Mouse (Mus musculus) adrenal gland, postnatal 36 days (tissue): Measurements from ENCODE around the gene Mtch1. TPM values are rescaled to one million over a fixed set of nuclear protein-coding genes. Genes with fewer than 3 reads are reported as not detected.

Experiments
- DNase-seq, 2 experiments: peaks; one replicate each; pipeline ENCODE4 v3.0.0; 2021; ENCODE audit warnings: mixed read lengths in 1 of 2
- total RNA-seq, 2 experiments: library from RNA; stranded (reverse); gene quantifications; 2 replicates each; pipeline ENCODE4 v1.2.3; 2021

Gene Mtch1
- total RNA-seq, 2 experiments from 2014 or later: 249 to 251 TPM

DNA sequence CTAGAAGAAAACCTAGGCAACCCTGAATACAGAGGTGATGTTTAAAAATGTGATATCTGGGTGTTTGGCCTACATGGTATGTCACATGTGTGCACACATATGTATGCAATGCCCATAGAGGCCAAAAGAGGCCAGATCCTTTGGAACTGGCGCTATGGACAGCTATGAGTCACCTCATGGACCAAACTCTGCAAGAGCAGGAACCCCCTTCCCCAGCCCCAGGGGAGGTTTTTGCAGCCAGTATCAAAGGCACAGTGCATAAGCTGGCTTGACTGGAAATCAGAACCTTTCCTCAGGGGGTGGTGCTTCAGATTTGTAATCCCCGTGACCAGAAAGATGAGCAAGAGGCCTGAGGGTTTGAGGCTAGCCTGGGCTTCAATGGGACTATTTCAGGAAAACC, 35.7 kb downstream of the Mtch1 start:
- DNase-seq: no peak

- no peak for DNase-seq
These were observed 36.1 kb downstream of the Mtch1 start for GRCm38 (mm10) chr17:29311602-29312001.

DNA sequence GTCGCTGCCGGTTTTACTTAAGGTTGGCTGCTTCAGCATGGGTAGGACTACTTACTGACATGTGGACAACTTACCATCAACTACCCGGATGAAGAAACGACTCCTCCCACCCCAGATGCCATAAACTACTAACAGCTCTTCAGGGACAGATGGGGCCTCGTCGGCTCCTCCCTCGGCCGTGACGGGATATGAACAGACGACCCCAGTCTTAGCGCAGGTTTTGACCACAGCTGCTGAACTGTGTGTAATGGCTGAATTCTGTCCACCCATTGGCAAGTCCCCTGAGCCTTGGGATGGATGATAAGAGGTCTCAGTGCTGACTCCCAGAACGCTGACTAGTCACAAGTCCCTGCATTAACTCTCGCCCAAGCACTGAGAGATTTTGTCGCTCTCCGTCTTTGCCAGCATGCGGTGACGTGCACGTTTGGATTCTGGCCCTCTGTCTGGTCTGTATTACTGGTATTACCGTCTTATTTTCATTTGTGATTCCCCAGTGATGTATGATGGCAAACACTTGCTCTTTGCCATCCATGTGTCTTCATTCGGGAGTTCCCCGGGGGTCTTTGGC, 37.6 kb downstream of the Mtch1 start:
- DNase-seq: no peak

DNA sequence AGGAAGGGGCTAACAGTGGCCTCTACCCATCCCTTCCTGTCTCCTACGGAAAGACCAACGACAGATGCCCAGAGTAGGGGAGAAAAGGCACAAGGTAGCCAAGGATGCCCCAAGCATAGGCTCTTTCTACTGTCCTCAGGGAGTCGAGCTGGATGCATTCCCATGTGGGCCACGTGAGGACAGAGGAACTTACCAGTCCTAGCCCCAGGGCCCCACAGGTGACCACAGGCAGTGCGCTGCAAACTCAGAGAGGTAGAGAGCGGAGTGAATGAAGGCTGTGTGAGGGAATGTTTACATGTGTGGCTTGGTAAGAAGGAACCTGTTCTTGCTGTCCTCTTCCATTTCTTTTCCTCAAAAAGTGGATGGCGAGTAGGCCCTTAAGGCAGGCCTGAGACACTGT, 41.9 kb downstream of the Mtch1 start:
- no peak for DNase-seq

GRCm38 (mm10) chr17:29305058-29305806, 42.5 kb downstream of the Mtch1 start:
- DNase-seq: no peak

GRCm38 (mm10) chr17:29304376-29305057, 43.2 kb downstream of the Mtch1 start:
- DNase-seq: no peak

DNA sequence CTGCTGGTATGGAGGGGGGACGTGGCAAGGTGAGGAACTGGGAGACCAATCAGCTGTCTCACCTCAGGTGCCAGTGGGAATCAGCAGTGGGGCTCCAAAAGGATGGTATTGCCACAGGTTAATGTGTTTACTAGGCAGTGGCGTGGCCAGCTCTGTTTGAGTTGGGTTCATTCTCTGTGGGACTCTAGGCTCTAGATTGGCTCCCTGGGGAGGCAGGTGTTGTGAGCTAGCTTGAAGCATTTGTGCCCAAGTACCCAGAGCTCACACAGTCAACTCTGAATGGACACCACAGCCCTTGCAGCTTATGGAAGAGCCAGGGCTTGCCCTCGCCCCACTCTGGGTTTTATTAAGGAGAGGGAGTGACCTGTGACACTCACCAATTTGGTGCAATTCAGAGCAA, 43.9 kb downstream of the Mtch1 start:
- DNase-seq: no peak

DNA sequence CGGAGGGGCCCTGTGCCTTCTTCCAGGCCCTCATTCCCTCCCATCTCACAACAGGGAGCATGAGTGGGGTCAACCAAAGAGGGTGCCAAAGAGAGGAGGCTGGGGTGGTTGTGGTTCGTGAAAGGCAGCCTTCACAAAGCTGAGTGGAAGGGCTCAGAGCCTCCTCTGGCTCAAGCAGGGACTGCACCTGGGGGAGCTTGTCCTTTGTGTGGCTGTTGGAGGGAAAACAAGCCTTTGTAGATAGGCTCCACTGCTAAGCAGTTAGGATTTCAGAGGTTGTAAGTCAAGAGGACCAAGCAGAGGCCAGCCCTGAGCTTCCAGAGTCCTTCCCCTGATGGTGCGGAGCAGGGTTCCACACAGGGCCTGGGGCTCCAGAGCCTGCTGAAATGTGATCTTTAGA, 44.6 kb downstream of the Mtch1 start:
- no peak for DNase-seq

- no peak for DNase-seq
These were observed 45.6 kb downstream of the Mtch1 start for GRCm38 (mm10) chr17:29302149-29302548.

GRCm38 (mm10) chr17:29301421-29301820, 46.3 kb downstream of the Mtch1 start:
- no peak for DNase-seq

GRCm38 (mm10) chr17:29300926-29301325, 46.8 kb downstream of the Mtch1 start:
- no peak for DNase-seq

- DNase-seq: no peak
These were observed 48.5 kb downstream of the Mtch1 start for GRCm38 (mm10) chr17:29299282-29299681.

- DNase-seq: no peak
These were observed 49.9 kb downstream of the Mtch1 start for GRCm38 (mm10) chr17:29297813-29298212.

- DNase-seq: no peak
These were observed 50.4 kb downstream of the Mtch1 start for GRCm38 (mm10) chr17:29297321-29297720.

DNA sequence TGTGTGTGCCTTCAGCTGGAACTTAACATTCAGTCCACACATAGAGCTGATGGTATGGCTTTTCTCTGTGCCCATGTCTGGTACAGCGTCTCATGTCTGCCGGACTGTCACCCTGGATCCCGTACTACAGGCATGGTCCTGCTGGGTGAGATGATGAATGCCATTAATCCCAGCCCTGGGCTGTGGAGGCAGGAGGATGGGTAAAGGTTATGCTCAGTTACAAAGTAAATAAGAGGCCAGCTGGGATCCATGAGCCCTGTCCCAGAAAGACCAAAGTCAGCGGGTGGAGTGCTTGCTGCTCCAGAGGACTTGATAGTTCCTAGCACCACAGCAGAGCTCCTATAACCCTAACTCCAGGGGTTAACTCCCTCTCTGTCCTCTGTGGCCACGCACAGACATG, 51.9 kb downstream of the Mtch1 start:
- DNase-seq: no peak

DNA sequence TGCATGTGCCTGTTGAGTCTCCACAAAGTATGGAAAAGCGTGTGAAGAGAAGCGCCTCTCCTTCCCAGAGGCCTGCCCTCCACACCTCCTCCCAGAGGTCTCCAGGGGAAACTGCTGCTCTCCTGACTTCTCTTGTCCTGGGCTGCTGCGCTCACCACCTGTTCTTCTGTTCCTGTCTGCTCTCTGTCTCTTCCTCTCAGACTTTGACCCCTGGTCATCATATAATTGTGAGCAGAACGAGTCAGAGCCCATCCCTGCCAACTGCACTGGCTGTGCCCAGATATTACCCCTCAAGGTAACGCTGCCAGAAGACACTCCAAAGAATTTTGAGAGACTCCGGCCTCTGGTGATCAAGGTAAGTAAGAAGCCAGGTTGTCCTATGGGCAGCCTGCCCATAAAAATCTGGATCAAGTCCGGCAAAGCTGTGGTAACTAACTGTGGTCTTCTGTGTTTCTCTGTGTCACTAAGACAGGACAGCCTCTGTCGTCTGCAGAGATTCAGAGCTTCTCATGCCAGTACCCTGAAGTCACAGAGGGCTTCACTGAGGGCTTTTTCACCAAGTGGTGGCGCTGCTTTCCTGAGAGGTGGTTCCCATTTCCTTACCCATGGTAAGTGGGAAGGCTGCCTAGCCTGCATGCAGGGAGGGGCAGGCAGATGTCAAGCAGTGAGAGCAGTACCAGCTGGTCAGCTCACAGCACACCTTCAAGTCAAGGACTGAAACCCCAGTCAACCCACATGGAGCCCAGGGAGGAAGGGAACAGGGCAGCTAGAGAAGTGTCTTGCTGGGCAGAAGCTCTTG, 53.7 kb downstream of the Mtch1 start:
- DNase-seq: no peak

GRCm38 (mm10) chr17:29292996-29293395, 54.7 kb downstream of the Mtch1 start:
- no peak for DNase-seq

GRCm38 (mm10) chr17:29291793-29292192, 55.9 kb downstream of the Mtch1 start:
- no peak for DNase-seq

- DNase-seq: no peak
These were observed 65.3 kb downstream of the Mtch1 start for GRCm38 (mm10) chr17:29282216-29282952.
